Mouse (Mus musculus) stomach, postnatal 0 days (tissue): ENCODE measurements around the gene Lancl3. TPM values are rescaled to one million over a fixed set of nuclear protein-coding genes. Genes with fewer than 3 reads are reported as not detected.
A peak's percentile ranks its signal among the peaks of the same experiment; 100 is the strongest.

Source experiments
- ATAC-seq: fragments of 200-750 bp; cut with Nextera tagmentation; 2 replicates; pipeline ENCODE4 v1.8.0; 2017; ENCODE audit not compliant: low FRiP score, low TSS enrichment
- DNase-seq: peaks from one replicate; pipeline ENCODE4 v3.0.0-alpha.2; 2016; ENCODE audit warnings: low spot score
- H3K27ac ChIP-seq: fragments of 300-500 bp; sonication (generic); replicated peaks from 2 replicates; pipeline ENCODE4 v1.5.1; 2014; ENCODE audit warnings: mild to moderate bottlenecking, control low read depth
- H3K27me3 ChIP-seq: fragments of 300-500 bp; sonication (generic); 2 replicates; pipeline ENCODE4 v1.6.1; 2014; ENCODE audit warnings: low read length; ENCODE audit not compliant: control insufficient read depth, insufficient read depth
- H3K36me3 ChIP-seq: fragments of 300-500 bp; sonication (generic); 2 replicates; pipeline ENCODE4 v1.6.1; 2014; ENCODE audit warnings: low read length, mixed read lengths; ENCODE audit not compliant: control insufficient read depth, insufficient read depth
- H3K4me1 ChIP-seq: fragments of 300-500 bp; sonication (generic); replicated peaks from 2 replicates; pipeline ENCODE4 v1.6.1; 2014; ENCODE audit warnings: antibody characterized with exemption; ENCODE audit not compliant: control insufficient read depth, insufficient read depth
- H3K4me2 ChIP-seq: fragments of 300-500 bp; sonication (generic); replicated peaks from 2 replicates; pipeline ENCODE4 v1.6.1; 2014; ENCODE audit warnings: low read depth, mild to moderate bottlenecking, control low read depth, moderate library complexity
- H3K4me3 ChIP-seq: fragments of 300-500 bp; sonication (generic); 2 replicates; pipeline ENCODE4 v1.5.1; 2014; ENCODE audit warnings: low read depth, low read length, control low read depth
- H3K9ac ChIP-seq: fragments of 300-500 bp; sonication (generic); 2 replicates; pipeline ENCODE4 v1.6.1; 2014; ENCODE audit warnings: mild to moderate bottlenecking, low read length, control low read depth, mixed read lengths
- H3K9me3 ChIP-seq: fragments of 300-500 bp; sonication (generic); 2 replicates; pipeline ENCODE4 v1.6.1; 2016; ENCODE audit warnings: low read length; ENCODE audit not compliant: control insufficient read depth
- CTCF ChIP-seq: IDR thresholded peaks from 2 replicates; pipeline ENCODE4 v1.5.1; 2016; ENCODE audit warnings: antibody characterized with exemption, low read depth, mild to moderate bottlenecking, moderate library complexity
- EP300 ChIP-seq: optimal IDR thresholded peaks from 2 replicates; pipeline ENCODE3; 2016; ENCODE audit warnings: antibody characterized with exemption
- WGBS: fragments of 180-500 bp; shearing (Covaris S2); extraction: QIAGEN DNeasy Blood & Tissue Kit; methylation state at CpG from one replicate; pipeline ENCODE4 v1.1.7; 2014; 5-methylcytosine and 5-hydroxymethylcytosine counted together
- polyA plus RNA-seq: library from polyadenylated mRNA; unstranded; fragments of >200 nt; fragmentation: Nextera tagmentation; extraction: Ambion mirVana; gene quantifications from 2 replicates; pipeline ENCODE4 v1.2.1, GENCODE M21; 2015

Gene Lancl3
- 0.61 and 0.87 TPM in 2 replicates for polyA plus RNA-seq

DNA sequence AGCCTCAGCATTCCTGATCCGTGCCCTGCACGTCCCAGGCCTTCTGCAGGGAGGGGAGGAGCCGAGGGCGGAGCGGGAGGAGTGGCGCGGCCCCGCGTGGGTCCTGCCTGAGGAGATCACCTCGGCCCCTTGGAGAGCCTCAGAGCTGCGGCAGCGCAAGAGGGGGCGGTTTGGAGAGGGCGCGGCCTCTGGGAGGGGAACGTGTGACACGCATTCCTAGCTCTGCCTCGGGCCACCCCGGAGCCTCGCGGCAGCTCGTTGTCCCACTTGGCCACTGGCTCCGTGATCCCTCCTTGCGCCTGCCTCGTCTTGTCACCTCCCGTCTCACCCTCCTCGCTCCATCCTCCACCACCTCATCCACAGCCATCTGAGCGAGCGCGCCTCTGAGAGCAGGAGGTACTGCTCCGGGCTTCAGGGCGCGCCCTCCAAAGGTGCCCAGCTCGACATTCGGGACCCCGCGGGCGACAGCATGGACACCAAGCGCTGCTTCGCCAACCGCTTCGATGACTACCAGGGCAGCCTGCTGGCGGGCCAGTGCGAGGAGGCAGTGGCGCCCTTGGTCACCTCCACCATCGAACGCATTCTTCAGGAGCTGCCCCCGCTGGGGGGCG is at the start of gene Lancl3:
Gene Lancl3 (plus strand): TSS at position 142 of the 611 bp plus-strand sequence.
- Histone ChIP-seq H3K4me3 (peak within 1 kb of the TSS; percentile 42), H3K9ac (peak within 1 kb of the TSS; percentile 48; the same call in 1 of the 2 replicates), H3K4me1 (no peaks in the 10 kb centered on the region), H3K36me3 (no peaks in the 10 kb centered on the region), H3K9me3 (no peaks in the 10 kb centered on the region), H3K27ac (no peak within 1 kb of the TSS), H3K4me2 (peak within 1 kb of the TSS; percentile 69), H3K27me3 (no peaks in the 10 kb centered on the region)
- ATAC-seq (peak; percentile 77), DNase-seq (peak; percentile 54)
- WGBS, result 13% methylated on average over 30 of the region's 49 CpGs
- TF ChIP-seq EP300, result no peak
- no peak for TF ChIP-seq CTCF

DNA sequence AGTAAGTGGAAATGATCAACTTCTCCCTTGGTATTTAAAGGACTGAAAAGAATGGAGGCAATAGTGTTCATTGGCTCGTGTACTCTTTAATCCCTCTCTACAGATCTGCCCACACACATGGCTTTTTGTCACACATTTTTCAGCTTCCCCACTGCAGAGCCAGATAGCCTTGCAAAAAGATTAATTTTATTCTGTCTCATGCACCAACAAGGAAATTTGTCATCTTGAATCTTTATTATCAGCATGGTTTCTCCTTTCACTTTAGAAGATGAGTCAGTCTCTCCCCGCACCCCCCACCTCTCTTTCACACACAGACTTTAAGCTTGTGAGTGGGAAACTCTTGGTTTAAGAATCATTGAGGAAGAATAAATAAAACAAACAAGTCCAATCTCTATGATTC is 20.7 kb upstream of the Lancl3 start:
- H3K9ac ChIP-seq, result no peak overlapping the region
- 50% methylated on average over 2 of the region's 2 CpGs for WGBS
- no peaks in the 10 kb centered on the region for H3K9me3 ChIP-seq
- DNase-seq (no peak), ATAC-seq (no peak)
- TF ChIP-seq EP300, result no peak
- TF ChIP-seq CTCF, result no peak
- H3K4me1 ChIP-seq, result no peaks in the 10 kb centered on the region
- no peaks in the 10 kb centered on the region for H3K36me3 ChIP-seq
- no peak overlapping the region for H3K4me2 ChIP-seq
- no peak overlapping the region for H3K4me3 ChIP-seq
- H3K27ac ChIP-seq, result no peak overlapping the region
- no peaks in the 10 kb centered on the region for H3K27me3 ChIP-seq

DNA sequence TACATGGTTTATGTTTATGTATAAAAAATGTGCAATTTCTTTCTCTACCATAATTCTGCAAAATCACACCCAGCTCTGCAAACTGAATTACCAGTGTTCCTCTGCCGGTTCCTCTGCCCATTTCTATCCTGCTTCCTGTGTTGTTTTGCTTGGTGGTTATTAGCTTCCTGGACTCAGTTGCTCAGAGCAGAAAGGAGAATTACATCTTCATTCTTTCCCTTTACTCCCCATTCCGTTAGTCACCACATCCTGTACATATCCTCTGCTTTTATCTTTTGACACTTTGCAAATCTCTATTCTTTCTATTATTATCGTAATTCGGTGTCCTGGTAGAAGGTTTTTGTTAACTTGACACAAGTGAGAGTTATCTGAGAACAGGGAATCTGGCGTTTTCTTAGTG is 18.1 kb upstream of the Lancl3 start:
- no peaks in the 10 kb centered on the region for H3K4me1 ChIP-seq
- 67% methylated on average over 5 of the region's 5 CpGs for WGBS
- ATAC-seq, result no peak

DNA sequence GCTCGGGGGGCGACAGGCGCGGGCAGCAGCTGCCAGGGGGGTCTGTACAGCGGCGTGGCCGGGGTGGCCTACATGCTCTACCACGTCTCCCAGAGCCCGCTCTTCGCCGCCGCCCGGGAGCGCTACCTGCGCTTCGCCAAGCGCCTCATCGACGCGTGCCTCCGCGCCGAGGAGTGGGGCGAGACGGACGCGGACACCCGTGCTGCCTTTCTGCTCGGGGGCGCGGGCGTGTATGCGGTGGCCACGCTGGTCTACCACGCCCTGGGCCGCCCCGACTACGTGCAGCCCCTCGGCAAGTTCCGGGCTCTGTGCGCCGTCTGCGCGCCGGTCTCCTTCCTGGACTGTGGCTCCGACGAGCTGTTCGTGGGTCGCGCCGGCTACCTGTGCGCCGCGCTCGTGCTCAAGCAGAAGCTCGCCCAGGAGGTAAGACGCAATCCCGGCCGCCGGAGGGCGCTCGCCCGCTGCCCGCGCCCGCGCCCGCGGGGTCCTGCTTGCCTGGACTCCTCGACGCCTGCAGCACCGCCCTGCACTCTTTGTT is 747 bp downstream of the Lancl3 start:
- DNase-seq (peak; percentile 76), ATAC-seq (peak; percentile 80)

More for the DNA sequence above, 18.1 kb upstream of the Lancl3 start:
- Histone ChIP-seq H3K4me3 (no peak overlapping the region), H3K9ac (no peak overlapping the region), H3K36me3 (no peaks in the 10 kb centered on the region), H3K4me2 (no peak overlapping the region), H3K9me3 (no peaks in the 10 kb centered on the region), H3K27me3 (no peaks in the 10 kb centered on the region), H3K27ac (no peak overlapping the region)
- TF ChIP-seq CTCF (no peak), EP300 (no peak)
- DNase-seq, result no peak

DNA sequence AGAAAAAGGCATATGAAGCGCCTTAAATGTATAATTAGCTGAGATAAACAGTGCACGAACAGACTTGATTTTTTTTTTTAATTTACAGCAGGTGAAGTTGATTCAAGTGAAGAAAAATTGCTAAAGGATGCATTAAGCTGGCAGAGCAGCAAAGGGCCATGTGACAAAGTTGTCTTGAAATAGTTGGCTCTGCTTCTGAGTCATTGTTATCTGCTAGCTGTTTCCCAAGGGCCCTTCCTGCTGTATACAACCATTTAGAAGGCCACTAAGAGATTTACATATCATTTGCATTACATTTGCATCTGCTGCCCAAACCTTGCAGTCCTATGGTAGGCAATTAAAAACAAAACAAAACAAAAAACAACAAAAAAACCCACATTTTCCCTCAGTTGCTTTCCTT is 2.3 kb downstream of the Lancl3 start:
- Histone ChIP-seq H3K27ac (no peak overlapping the region), H3K4me2 (no peak overlapping the region), H3K4me3 (no peak overlapping the region), H3K36me3 (no peaks in the 10 kb centered on the region), H3K27me3 (no peaks in the 10 kb centered on the region), H3K9me3 (no peaks in the 10 kb centered on the region), H3K9ac (no peak overlapping the region), H3K4me1 (no peaks in the 10 kb centered on the region)
- no peak for ATAC-seq
- DNase-seq, result no peak
- TF ChIP-seq CTCF (no peak), EP300 (no peak)
- WGBS, result 64% methylated on average over 2 of the region's 2 CpGs

More for the DNA sequence above, 747 bp downstream of the Lancl3 start:
- no peaks in the 10 kb centered on the region for H3K9me3 ChIP-seq
- WGBS, result 19% methylated on average over 29 of the region's 72 CpGs
- H3K36me3 ChIP-seq, result no peaks in the 10 kb centered on the region
- H3K4me1 ChIP-seq, result no peaks in the 10 kb centered on the region
- no peak overlapping the region for H3K27ac ChIP-seq
- no peaks in the 10 kb centered on the region for H3K27me3 ChIP-seq
- peak overlapping the region; percentile 42 for H3K4me3 ChIP-seq
- H3K9ac ChIP-seq, result peak overlapping the region; percentile 48; the same call in 1 of the 2 replicates
- TF ChIP-seq EP300 (no peak), CTCF (peak; percentile 61)
- peak overlapping the region; percentile 69 for H3K4me2 ChIP-seq

DNA sequence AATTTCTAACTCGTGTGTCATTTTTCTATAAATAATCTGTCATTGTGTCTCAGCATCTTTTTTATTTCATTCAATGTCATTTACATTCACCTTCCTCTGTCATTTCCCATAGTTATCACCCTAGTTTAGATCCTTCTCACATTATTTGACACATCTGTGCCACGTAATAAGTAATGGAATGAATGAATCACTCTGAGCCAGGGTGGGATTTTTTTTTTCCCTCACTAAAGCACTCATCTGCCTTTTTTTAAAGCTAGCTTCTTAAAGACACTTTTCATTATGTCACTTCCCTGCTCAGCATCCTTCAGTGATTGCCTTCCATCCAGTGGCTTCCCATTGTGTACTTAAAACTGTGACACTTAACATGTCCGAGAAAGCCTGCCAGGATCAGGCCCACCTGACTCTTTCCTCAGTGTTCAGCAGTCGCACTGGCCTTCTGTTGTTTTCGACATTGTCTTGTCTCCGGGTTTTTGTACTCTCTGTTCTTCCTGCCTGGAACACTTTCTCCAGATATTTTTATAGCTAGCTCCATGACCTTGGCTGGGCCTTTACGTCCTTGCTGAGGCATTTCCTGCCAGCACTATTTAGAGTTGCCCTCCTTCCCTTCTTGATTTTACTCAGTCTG is 3.2 kb downstream of the Lancl3 start:
- 50% methylated on average over 7 of the region's 7 CpGs for WGBS
- no peaks in the 10 kb centered on the region for H3K4me1 ChIP-seq
- no peak overlapping the region for H3K27ac ChIP-seq
- DNase-seq (no peak), ATAC-seq (no peak)
- H3K4me3 ChIP-seq, result no peak overlapping the region
- no peak overlapping the region for H3K4me2 ChIP-seq
- no peaks in the 10 kb centered on the region for H3K27me3 ChIP-seq
- H3K36me3 ChIP-seq, result no peaks in the 10 kb centered on the region
- H3K9me3 ChIP-seq, result no peaks in the 10 kb centered on the region
- no peak overlapping the region for H3K9ac ChIP-seq
- TF ChIP-seq CTCF (no peak), EP300 (no peak)
